Mouse (Mus musculus) gastrocnemius, adult 8-10 months (tissue): ENCODE measurements around the gene Gm11027. TPM values are rescaled to one million over a fixed set of nuclear protein-coding genes. Genes with fewer than 3 reads are reported as not detected.

Experiments
- DNase-seq, 2 experiments: peaks; one replicate each; pipeline ENCODE4 v3.0.0; 2022; ENCODE audit warnings: low spot score in 2 of 2
- microRNA-seq: library from miRNA; unstranded; fragments of <30 nt; microRNA quantifications from one replicate; pipeline ENCODE4 v1.2.0, GENCODE M21; 2022
- total RNA-seq, 4 experiments: library from RNA; stranded (reverse); gene quantifications; 2 replicates each; pipeline ENCODE4 v1.2.4; 2022

Gene Gm11027
- total RNA-seq, 4 experiments from 2014 or later, result not detected

DNA sequence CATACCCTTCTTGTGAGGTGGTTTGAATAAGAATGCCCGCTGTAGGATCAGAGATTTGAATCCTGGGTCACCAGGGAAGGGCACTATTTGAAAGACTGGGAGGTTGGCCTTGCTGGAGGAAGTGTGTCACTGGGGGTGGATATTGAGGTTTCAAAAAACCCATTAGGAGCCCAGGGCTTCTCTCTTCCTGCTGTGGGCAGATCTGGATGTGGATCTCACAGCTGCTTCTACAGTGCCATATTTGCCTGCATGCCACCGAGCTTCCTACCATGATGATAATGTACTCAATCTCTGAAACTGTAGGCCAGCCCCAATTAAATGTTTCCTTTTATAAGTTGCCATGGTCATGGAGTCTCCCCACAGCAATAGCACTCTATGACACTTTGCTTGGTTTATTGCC is 4.0 kb downstream of the Gm11027 start:
- DNase-seq, result no peak

GRCm38 (mm10) chr12:116280149-116280652 is 5.0 kb downstream of the Gm11027 start:
- no peak for DNase-seq

DNA sequence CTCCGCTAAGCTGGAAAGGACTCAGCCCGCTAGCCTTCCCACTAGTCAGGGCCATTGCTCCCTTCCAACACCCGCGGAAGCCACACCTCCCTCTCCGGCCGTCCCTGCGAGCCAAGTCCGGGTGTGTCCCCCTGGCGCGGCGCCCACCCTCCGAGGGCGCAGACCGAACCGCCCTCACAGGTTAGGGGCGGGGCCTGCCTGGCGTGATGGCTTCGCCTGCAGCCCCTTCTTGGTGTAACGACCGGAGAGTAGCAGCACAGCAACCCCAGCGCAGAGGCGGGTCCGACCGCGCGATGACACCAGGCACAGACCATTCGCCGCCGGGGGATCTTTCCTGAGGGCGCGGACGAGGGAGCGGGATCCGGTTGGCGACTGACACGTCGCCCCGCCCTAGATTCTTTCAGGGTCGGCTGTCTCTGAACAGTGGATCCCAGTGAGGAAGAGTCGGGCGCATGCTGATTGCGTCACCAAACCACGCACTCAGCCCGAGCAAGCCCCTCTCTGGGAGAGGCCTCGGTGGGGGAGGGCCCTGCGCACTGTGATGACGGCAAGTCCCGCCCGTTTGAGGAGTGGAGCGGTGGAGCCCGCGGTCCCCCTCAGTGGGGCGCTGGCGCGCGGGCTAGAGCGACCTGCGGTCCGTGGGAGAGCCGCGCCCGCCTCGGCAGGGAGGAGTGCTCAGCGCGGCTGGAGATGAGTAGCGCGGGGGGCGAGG is 5.6 kb downstream of the Gm11027 start, which contains the start of gene Esyt2:
Gene Esyt2, plus strand, starts transcription at position 544 of the 712 bp plus-strand sequence.
- peak; percentile 99 for DNase-seq

DNA sequence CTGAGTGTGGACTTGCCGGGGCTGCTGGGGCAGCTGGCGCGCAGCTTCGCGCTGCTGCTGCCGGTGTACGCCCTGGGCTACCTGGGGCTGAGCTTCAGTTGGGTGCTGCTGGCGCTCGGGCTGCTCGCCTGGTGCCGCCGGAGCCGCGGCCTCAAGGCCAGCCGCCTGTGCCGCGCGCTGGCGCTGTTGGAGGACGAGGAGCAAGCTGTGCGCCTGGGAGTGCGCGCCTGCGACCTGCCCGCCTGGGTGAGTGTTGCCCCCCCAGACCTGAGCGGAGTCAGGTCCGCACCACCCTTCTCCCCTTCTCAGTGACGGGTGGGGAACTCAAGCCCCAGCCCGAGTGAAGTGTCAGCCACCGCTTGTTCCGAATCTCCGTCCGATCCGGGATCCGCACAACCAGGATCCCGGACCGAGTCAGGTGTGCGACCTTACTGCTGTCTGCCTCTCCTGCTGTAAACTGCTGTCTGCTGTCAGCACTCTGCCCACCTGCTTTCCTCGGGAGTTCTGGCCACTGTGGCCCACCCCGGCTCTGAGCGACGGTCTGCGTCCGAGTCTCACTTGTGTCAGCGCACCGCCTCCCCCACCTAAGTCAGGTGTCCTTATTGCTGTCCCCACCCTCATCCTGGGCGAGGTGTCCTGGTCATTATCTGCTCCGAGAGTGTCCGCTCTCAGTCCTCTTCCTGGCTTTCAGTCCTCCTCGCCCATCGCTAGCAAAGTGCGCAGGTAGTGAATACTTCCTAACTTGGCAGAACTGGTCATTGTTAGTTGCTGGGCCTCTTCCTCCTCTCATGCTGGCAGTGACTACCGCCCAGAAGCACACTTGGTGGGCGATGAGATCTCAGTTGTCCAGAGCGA is 6.5 kb downstream of the Gm11027 start:
- DNase-seq, result peak in 1 of 2 experiments; percentile 16

DNA sequence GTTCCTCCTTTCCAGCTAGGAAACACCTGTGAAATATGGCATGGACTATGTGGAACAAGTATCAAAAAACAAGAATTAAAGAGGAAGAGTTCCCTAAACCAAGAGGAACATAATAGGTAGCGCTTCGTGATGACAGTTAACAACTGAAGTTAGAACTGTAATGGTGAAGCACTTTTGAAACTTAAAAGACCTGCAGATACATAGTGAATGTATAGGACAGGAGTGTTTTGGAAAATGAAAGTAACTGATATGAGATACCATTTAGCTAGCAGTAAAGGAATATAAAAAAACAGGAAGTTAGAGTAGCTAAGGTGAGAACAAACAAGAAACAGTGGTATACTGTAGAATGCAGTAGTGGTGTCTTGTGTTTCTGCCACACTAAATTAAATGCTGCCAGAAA is 7.7 kb downstream of the Gm11027 start:
- no peak for DNase-seq

GRCm38 (mm10) chr12:116283511-116283910 is 8.3 kb downstream of the Gm11027 start:
- no peak for DNase-seq

- DNase-seq, result no peak
These were observed 18.0 kb downstream of the Gm11027 start for GRCm38 (mm10) chr12:116293185-116293584.

- no peak for DNase-seq
These were observed 18.6 kb downstream of the Gm11027 start for GRCm38 (mm10) chr12:116293599-116294292.

- no peak for DNase-seq
These were observed 24.7 kb downstream of the Gm11027 start for GRCm38 (mm10) chr12:116299906-116300305.

DNA sequence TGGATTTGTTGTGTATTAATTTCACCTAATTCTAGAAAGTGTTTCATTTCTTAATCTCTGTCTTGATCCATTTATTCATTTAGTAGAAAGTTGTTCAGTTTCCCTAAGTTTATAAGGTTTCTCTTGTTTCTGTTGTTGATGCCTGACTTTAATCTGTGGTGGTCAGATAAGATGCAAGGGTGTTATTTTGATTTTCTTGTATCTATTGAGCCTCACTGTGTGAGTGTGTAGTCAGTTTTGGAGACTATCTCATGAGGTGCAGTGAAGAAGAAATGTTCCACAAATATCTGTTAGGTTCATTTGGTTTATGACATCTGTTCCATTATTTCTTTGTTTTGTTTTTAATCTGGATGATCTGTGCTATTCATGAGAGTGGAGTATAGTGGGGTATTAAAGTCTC is 27.0 kb downstream of the Gm11027 start:
- no peak for DNase-seq

DNA sequence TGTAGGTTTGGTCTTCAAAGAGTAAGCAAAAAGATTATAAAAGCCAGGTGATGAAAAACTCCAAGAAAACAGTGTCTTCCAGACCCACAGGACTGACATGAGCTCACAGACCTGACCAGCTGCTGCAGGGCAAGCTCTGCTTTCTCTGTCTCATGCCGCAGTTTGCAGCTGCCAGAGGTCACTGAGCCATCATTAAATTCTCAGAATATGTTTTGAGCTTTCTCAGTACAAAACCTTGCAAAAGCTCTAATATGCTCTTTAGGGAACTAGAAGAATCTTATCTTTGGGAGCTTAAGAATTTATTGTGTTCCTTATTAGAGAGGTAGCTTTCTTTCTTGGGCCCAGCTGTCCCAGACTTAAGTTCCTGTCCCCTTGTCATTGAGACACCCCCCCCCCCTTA is 30.9 kb downstream of the Gm11027 start:
- no peak for DNase-seq

GRCm38 (mm10) chr12:116307870-116308269 is 32.7 kb downstream of the Gm11027 start:
- DNase-seq, result no peak

- DNase-seq, result no peak
These were observed 33.4 kb downstream of the Gm11027 start for GRCm38 (mm10) chr12:116308612-116309011.

- DNase-seq, result no peak
These were observed 38.6 kb downstream of the Gm11027 start for GRCm38 (mm10) chr12:116313816-116314215.

DNA sequence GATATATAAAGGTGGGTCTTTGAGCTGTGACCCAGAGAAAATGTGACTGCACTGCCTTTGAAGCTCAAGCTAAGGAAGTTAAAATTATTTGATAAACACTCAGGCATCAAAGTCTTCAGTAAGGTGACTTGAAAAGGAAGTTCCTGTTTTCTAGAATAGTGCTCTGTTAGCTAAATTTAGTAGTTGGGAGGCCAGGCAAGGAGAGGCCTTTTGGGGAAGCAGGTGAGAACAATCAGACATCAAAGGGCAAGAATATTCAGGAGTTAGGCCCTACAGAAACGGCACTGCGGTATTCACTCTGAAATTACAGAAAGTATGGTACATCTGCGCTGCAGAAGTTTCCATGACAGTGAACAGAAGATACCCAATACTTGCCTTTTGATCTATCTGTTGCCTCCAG is 40.3 kb downstream of the Gm11027 start:
- DNase-seq, result no peak

DNA sequence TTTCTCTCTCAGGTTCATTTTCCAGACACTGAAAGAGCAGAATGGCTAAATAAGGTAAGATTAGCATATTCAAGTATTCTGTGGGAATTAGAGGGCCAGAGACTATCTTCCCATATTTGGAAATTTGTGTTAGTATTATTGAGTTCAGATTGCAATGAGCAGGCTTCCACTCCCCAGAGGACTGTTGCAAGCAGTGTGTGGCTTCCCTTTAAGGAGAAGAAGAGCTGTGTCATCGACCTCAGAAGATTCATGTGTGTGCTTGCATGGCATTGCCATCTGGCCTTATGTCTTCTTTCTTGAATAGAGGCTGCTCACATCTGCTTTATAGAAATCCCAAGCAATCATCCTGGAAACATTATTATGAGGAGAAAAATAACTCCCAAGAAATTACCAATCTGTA is 42.6 kb downstream of the Gm11027 start:
- DNase-seq, result no peak

Small RNAs within 50 kb of the gene (microRNA-seq; reads per million reads assigned to microRNA genes)
- gene Gm23190, result not detected

Other genes starting within 250 kb of the Gm11027 start
- gene Zfp386, start 227.7 kb upstream of the Gm11027 start, total RNA-seq, result 10 to 100 TPM; 22.9 to 26.8 (median 24.2) TPM
- gene Vipr2, start 197.7 kb upstream of the Gm11027 start, total RNA-seq, result 1 to 10 TPM in 2 of 4 experiments, under 1 TPM in 2; 0.77 to 1.5 (median 1.0) TPM
- 10 to 100 TPM; 13.8 to 19.6 (median 14.2) TPM for gene Wdr60, start 12.4 kb upstream of the Gm11027 start, total RNA-seq
- gene Esyt2, start 5.8 kb downstream of the Gm11027 start, total RNA-seq, result 10 to 100 TPM; 26.7 to 32.3 (median 29.1) TPM
- 1 to 10 TPM; 1.1 to 1.4 (median 1.2) TPM for gene Ncapg2, start 130.0 kb downstream of the Gm11027 start, total RNA-seq
- under 1 TPM in 1 of 4 experiments, not detected in 3; 0.10 TPM for gene Ptprn2, start 210.3 kb downstream of the Gm11027 start, total RNA-seq